Mouse (Mus musculus) c-Kit-positive CD71-positive TER-119-negative erythroid progenitor cells, embryonic 14.5 days (primary cell): Measurements from ENCODE around the gene Agtrap.
"Not testable (repeated sequence)": the region's sequence is repeated elsewhere in the genome, so short reads cannot be mapped to it uniquely, and the experiment has no call there.

Experiments
- DNase-seq: peaks from one replicate; pipeline ENCODE4 v3.0.0-alpha.2; 2013; ENCODE audit warnings: low read depth

Agtrap gene

GRCm38 (mm10) chr4:148046450-148047031 lies 41.3 kb downstream of the Agtrap start:
- peak; percentile 73 for DNase-seq

- DNase-seq = no peak
Measured at GRCm38 (mm10) chr4:148044113-148044512, 43.7 kb downstream of the Agtrap start.

GRCm38 (mm10) chr4:148043327-148043726 lies 44.5 kb downstream of the Agtrap start:
- DNase-seq = not testable (repeated sequence)

- no peak for DNase-seq
Measured at GRCm38 (mm10) chr4:148041611-148042191, 46.1 kb downstream of the Agtrap start.

GRCm38 (mm10) chr4:148040933-148041610 lies 46.8 kb downstream of the Agtrap start:
- peak; percentile 47 for DNase-seq

GRCm38 (mm10) chr4:148040029-148040830 lies 47.6 kb downstream of the Agtrap start:
- no peak for DNase-seq

GRCm38 (mm10) chr4:148039254-148040028 lies 48.4 kb downstream of the Agtrap start:
- DNase-seq = peak; percentile 29

- peak; percentile 98 for DNase-seq
Measured at GRCm38 (mm10) chr4:148038600-148039253, 49.1 kb downstream of the Agtrap start, which contains the start of the genes Clcn6 and Mthfr. Gene Clcn6 (minus strand): TSS chr4:148038821. Gene Mthfr (plus strand): TSS chr4:148039077.

- no peak for DNase-seq
Measured at GRCm38 (mm10) chr4:148038079-148038599, 49.7 kb downstream of the Agtrap start.

GRCm38 (mm10) chr4:148035440-148035839 lies 52.4 kb downstream of the Agtrap start:
- no peak for DNase-seq

- no peak for DNase-seq
Measured at GRCm38 (mm10) chr4:148033858-148034410, 53.9 kb downstream of the Agtrap start.

GRCm38 (mm10) chr4:148030506-148030905 lies 57.3 kb downstream of the Agtrap start:
- DNase-seq = no peak

- no peak for DNase-seq
Measured at GRCm38 (mm10) chr4:148029297-148029696, 58.5 kb downstream of the Agtrap start.
